Mouse (Mus musculus): ENCODE results near the gene Serpine1. TPM values are rescaled to one million over a fixed set of nuclear protein-coding genes. Genes with fewer than 3 reads are reported as not detected.

Serpine1 gene
- polyA plus RNA-seq, 1 experiment from 2014 or later = 0.97 TPM

DNA sequence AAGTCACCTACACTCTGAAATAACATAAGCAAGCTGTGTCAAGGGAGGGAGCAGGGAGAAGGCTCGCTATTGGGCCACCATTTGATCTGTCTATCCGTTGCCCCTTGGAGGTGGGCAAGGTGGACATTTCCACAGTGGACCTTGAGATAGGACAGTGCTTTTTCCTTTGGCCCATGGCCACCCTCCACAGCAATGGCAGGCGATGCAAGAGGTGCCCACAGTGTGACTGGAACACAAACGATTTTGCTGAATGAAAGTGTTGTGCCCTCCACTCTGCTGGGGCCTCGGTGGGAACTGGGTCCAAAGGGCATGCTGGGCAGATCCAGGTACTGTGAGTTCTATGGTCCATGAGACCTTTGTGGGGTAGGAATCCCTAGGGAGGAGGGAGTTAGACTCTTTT lies 9.5 kb downstream of the Serpine1 start:
- Histone ChIP-seq H3K4me1 (ENCODE audit: control insufficient read depth, insufficient read depth, low read length) (no peaks in the 10 kb centered on the region), H3K4me3 (ENCODE audit: low read depth, low read length) (no peak overlapping the region), H3K27me3 (ENCODE audit: control insufficient read depth, insufficient read depth, low read length) (no peaks in the 10 kb centered on the region), H3K9ac (ENCODE audit: low read depth, low read length) (no peak overlapping the region), H3K36me3 (ENCODE audit: control insufficient read depth, insufficient read depth, low read length) (no peaks in the 10 kb centered on the region), H3K4me2 (no peak overlapping the region), H3K27ac (ENCODE audit: low read depth, low read length) (no peak overlapping the region), H3K9me3 (replicated peaks; ENCODE audit: control insufficient read depth, low read length) (no peaks in the 10 kb centered on the region)
- ATAC-seq (replicated peaks; ENCODE audit: insufficient number of reproducible peaks, low FRiP score, low TSS enrichment) = no peak
- WGBS (ENCODE audit: insufficient replicate concordance) = 85% methylated on average over 5 of the region's 5 CpGs

DNA sequence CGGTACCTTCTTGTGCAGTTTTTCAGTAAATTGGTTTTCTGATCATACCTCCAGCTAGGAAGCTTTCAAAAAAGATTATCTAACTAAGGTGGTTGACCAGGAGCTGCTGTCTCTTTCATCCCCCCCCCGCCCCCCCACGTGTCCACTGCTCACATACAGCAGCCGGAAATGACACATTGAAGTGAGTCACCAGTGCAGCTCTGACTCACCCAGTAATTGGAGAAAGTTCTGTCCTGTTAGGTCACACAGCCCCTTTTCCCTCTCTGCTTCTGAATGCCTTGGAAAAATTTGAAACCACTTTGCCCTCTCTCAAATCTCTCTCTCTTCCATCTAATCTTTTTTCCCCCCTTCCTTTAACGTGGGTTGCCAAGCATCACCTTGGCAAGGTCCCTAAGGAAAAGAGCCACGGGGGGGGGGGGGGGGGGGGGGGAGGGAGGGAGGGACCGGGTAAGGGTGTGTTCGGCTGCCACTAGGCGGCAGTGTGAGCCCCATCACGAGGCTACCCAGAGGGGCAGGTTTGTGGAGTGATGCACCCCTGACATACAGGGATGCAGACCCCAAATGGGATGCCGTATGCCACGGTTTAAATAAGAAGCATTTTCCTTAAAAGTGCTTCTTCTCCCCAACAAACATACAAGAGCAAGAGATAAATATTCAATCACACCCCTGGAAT lies 10.1 kb downstream of the Serpine1 start:
- no peak overlapping the region for H3K4me2 ChIP-seq
- H3K27me3 ChIP-seq (ENCODE audit: control insufficient read depth, insufficient read depth, low read length) = no peaks in the 10 kb centered on the region
- no peaks in the 10 kb centered on the region for H3K4me1 ChIP-seq (ENCODE audit: control insufficient read depth, insufficient read depth, low read length)
- H3K9ac ChIP-seq (ENCODE audit: low read depth, low read length) = no peak overlapping the region
- ATAC-seq (replicated peaks; ENCODE audit: insufficient number of reproducible peaks, low FRiP score, low TSS enrichment) = 0 out of 2 replicates have a peak, but pooled peaks have one; percentile 49
- no peaks in the 10 kb centered on the region for H3K9me3 ChIP-seq (replicated peaks; ENCODE audit: control insufficient read depth, low read length)
- WGBS (ENCODE audit: insufficient replicate concordance) = 22% methylated on average over 10 of the region's 12 CpGs
- H3K36me3 ChIP-seq (ENCODE audit: control insufficient read depth, insufficient read depth, low read length) = no peaks in the 10 kb centered on the region
- H3K27ac ChIP-seq (ENCODE audit: low read depth, low read length) = no peak overlapping the region
- no peak overlapping the region for H3K4me3 ChIP-seq (ENCODE audit: low read depth, low read length)

DNA sequence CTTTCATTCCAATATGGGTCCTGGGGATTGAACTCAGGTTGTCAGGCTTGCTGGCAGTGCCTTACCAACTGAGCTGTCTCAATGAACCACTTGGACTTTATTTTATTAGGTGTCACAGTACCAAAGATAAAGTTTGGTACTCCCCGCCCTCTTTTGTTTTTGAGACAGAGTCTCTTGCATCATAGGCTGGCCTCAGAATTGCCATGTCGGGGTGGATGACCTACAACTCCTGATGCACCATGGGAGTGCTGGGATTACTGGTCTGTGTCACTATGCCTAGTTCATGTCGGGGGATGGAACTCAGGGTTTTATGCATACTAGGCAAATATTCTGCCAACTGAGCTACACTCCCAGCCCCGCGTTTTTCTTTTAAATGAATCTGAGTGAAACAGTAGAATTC lies 17.2 kb downstream of the Serpine1 start:
- Histone ChIP-seq H3K36me3 (ENCODE audit: control insufficient read depth, insufficient read depth, low read length) (no peaks in the 10 kb centered on the region), H3K9ac (ENCODE audit: low read depth, low read length) (no peak overlapping the region), H3K4me2 (no peak overlapping the region), H3K4me1 (ENCODE audit: control insufficient read depth, insufficient read depth, low read length) (no peaks in the 10 kb centered on the region), H3K4me3 (ENCODE audit: low read depth, low read length) (no peak overlapping the region), H3K27me3 (ENCODE audit: control insufficient read depth, insufficient read depth, low read length) (no peaks in the 10 kb centered on the region), H3K9me3 (replicated peaks; ENCODE audit: control insufficient read depth, low read length) (no peaks in the 10 kb centered on the region), H3K27ac (ENCODE audit: low read depth, low read length) (no peak overlapping the region)
- WGBS (ENCODE audit: insufficient replicate concordance) = 76% methylated on average over 5 of the region's 5 CpGs
- no peak for ATAC-seq (replicated peaks; ENCODE audit: insufficient number of reproducible peaks, low FRiP score, low TSS enrichment)

DNA sequence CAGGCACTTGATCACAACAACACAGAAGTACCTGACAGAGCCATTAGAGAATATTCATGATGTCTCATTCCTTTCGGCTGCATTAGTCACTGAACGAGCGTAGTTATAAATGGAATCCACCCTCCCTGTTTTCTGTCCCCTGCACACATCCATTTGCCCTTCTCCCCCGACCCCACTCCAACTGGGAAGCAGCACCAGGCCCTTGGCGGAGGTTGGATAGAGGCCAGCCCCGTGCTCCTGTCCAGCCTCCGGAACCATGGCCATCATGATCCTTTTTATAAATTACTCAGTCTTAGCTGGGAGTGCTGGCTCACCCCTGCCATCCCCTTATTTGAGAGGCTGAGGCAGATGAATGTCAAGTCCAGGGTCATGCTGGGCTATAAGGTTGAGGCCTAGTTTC lies 17.8 kb downstream of the Serpine1 start:
- ATAC-seq (replicated peaks; ENCODE audit: insufficient number of reproducible peaks, low FRiP score, low TSS enrichment) = no peak
- H3K4me2 ChIP-seq = no peak overlapping the region
- H3K9ac ChIP-seq (ENCODE audit: low read depth, low read length) = no peak overlapping the region
- no peak overlapping the region for H3K4me3 ChIP-seq (ENCODE audit: low read depth, low read length)
- WGBS (ENCODE audit: insufficient replicate concordance) = 76% methylated on average over 7 of the region's 7 CpGs
- no peaks in the 10 kb centered on the region for H3K27me3 ChIP-seq (ENCODE audit: control insufficient read depth, insufficient read depth, low read length)
- no peaks in the 10 kb centered on the region for H3K9me3 ChIP-seq (replicated peaks; ENCODE audit: control insufficient read depth, low read length)
- no peaks in the 10 kb centered on the region for H3K4me1 ChIP-seq (ENCODE audit: control insufficient read depth, insufficient read depth, low read length)
- no peak overlapping the region for H3K27ac ChIP-seq (ENCODE audit: low read depth, low read length)
- H3K36me3 ChIP-seq (ENCODE audit: control insufficient read depth, insufficient read depth, low read length) = no peaks in the 10 kb centered on the region

DNA sequence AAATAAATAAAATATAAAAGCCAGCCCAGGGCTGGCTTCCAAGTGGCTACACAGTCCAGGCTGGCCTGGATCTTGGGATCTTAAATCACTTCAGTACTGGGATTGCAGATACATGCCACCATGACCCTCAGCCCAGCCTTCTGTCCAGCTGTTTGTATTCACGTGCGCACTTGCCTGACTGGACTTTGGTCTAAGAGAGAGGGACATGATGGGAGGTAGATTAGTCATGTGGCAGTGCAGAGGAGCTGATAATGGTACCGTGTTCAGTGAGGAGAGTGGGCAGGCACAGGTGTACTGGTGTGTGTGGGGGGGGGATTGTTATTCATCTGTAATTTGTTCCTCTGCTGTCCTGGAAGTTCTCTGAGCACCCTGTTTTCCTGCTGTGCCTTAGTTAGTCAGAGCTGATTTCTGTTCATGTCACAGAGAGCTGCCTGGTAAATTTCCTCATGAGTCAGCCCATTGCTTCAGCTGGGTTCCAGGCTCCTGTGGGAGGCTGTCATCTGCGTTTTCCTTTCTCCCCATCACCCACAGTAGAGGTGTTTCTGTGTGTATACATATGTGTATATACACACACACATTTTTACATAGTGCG lies 20.1 kb downstream of the Serpine1 start:
- Histone ChIP-seq H3K27ac (ENCODE audit: low read depth, low read length) (no peak overlapping the region), H3K4me3 (ENCODE audit: low read depth, low read length) (no peak overlapping the region), H3K9me3 (replicated peaks; ENCODE audit: control insufficient read depth, low read length) (no peaks in the 10 kb centered on the region), H3K36me3 (ENCODE audit: control insufficient read depth, insufficient read depth, low read length) (no peaks in the 10 kb centered on the region), H3K27me3 (ENCODE audit: control insufficient read depth, insufficient read depth, low read length) (no peaks in the 10 kb centered on the region), H3K4me2 (no peak overlapping the region), H3K9ac (ENCODE audit: low read depth, low read length) (no peak overlapping the region), H3K4me1 (ENCODE audit: control insufficient read depth, insufficient read depth, low read length) (no peaks in the 10 kb centered on the region)
- ATAC-seq (replicated peaks; ENCODE audit: insufficient number of reproducible peaks, low FRiP score, low TSS enrichment) = no peak
- 82% methylated on average over 5 of the region's 5 CpGs for WGBS (ENCODE audit: insufficient replicate concordance)

DNA sequence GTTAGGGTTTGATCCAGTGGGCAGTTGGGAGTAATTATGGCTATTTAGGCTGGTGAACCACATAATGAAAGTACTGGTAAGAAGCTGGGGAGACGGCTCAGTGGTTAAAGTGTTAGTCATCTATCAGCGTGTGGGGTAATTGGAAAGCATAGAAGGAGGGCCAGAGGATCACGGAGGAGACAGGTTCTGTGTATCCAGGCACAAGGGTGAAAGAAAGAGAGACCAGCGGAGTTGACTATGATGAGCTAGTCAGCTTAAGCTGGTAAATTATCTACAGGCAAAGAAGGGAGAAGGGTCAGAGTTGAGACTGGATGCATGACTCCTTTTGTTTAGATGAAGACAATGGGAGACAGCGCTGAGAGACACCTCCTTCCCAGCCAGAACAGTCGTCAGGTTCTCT lies 20.9 kb downstream of the Serpine1 start:
- 60% methylated on average over 6 of the region's 6 CpGs for WGBS (ENCODE audit: insufficient replicate concordance)
- Histone ChIP-seq H3K36me3 (ENCODE audit: control insufficient read depth, insufficient read depth, low read length) (no peaks in the 10 kb centered on the region), H3K27ac (ENCODE audit: low read depth, low read length) (no peak overlapping the region), H3K4me3 (ENCODE audit: low read depth, low read length) (no peak overlapping the region), H3K9me3 (replicated peaks; ENCODE audit: control insufficient read depth, low read length) (no peaks in the 10 kb centered on the region), H3K27me3 (ENCODE audit: control insufficient read depth, insufficient read depth, low read length) (no peaks in the 10 kb centered on the region), H3K4me1 (ENCODE audit: control insufficient read depth, insufficient read depth, low read length) (peaks cover 2% of the 10 kb centered on the region; the same call in 1 of the 2 replicates), H3K9ac (ENCODE audit: low read depth, low read length) (no peak overlapping the region), H3K4me2 (no peak overlapping the region)
- no peak for ATAC-seq (replicated peaks; ENCODE audit: insufficient number of reproducible peaks, low FRiP score, low TSS enrichment)

DNA sequence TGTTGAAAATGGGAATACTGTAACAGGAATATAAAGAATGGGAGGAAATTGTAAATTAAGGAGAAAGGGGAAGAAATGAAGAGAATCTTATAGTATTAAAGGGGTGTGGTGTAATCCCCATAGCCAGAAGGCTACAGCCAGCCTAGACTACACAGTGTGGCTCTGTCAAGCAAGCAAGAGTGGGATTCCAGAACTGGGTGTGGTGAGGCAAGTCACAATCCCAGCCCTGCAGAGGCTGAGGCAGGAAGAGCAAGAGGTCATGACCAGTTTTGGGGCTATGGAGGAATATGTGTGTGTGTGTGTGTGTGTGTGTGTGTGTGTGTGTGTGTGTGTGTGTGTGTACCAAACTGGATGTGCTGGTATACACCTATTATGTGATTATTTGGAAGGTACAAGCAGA lies 25.1 kb downstream of the Serpine1 start:
- H3K27ac ChIP-seq (ENCODE audit: low read depth, low read length) = no peak overlapping the region
- H3K9ac ChIP-seq (ENCODE audit: low read depth, low read length) = no peak overlapping the region
- no peak overlapping the region for H3K4me2 ChIP-seq
- H3K4me1 ChIP-seq (ENCODE audit: control insufficient read depth, insufficient read depth, low read length) = peaks cover 7% of the 10 kb centered on the region
- H3K4me3 ChIP-seq (ENCODE audit: low read depth, low read length) = no peak overlapping the region
- H3K36me3 ChIP-seq (ENCODE audit: control insufficient read depth, insufficient read depth, low read length) = 0 out of 2 replicates have a peak, but pooled peaks cover 2% of the 10 kb centered on the region
- no peaks in the 10 kb centered on the region for H3K9me3 ChIP-seq (replicated peaks; ENCODE audit: control insufficient read depth, low read length)
- no peaks in the 10 kb centered on the region for H3K27me3 ChIP-seq (ENCODE audit: control insufficient read depth, insufficient read depth, low read length)
- ATAC-seq (replicated peaks; ENCODE audit: insufficient number of reproducible peaks, low FRiP score, low TSS enrichment) = no peak

DNA sequence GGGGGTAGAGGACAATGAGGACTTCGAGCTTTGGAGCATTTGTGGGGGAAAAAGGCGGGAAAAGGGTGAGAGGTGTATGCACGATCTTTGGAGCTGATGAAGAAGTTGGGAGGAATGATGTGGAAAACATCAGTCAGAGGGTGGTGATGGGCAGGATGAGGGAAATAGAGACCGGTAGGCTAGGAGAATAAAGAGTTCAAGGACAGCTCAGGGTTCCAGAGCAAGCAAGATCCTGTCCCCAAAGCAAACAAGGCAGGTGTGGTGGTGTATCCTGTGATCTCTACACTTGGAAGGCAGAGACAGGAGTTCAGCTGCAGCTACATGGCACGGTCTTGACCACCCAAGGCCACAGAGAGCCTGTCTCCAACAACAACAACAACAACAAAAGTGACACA lies 25.7 kb downstream of the Serpine1 start:
- Histone ChIP-seq H3K27me3 (ENCODE audit: control insufficient read depth, insufficient read depth, low read length) (no peaks in the 10 kb centered on the region), H3K4me2 (peak overlapping the region; percentile 96), H3K4me1 (ENCODE audit: control insufficient read depth, insufficient read depth, low read length) (peaks cover 7% of the 10 kb centered on the region), H3K9me3 (replicated peaks; ENCODE audit: control insufficient read depth, low read length) (no peaks in the 10 kb centered on the region), H3K9ac (ENCODE audit: low read depth, low read length) (no peak overlapping the region), H3K27ac (ENCODE audit: low read depth, low read length) (no peak overlapping the region), H3K4me3 (ENCODE audit: low read depth, low read length) (peak overlapping the region; percentile 85), H3K36me3 (ENCODE audit: control insufficient read depth, insufficient read depth, low read length) (0 out of 2 replicates have a peak, but pooled peaks cover 2% of the 10 kb centered on the region)
- WGBS (ENCODE audit: insufficient replicate concordance) = 25% methylated on average over 5 of the region's 5 CpGs
- ATAC-seq (replicated peaks; ENCODE audit: insufficient number of reproducible peaks, low FRiP score, low TSS enrichment) = 0 out of 2 replicates have a peak, but pooled peaks have one; percentile 2

All from heart, embryonic 11.5 days (tissue).